Mouse (Mus musculus) right cerebral cortex, postnatal 14 days (tissue): Measurements from ENCODE around the gene Pcsk7.

Experiments used
- DNase-seq: peaks from one replicate; pipeline ENCODE4 v3.0.0; 2022

Pcsk7 gene

GRCm38 (mm10) chr9:45939794-45940193 is 33.5 kb downstream of the Pcsk7 start:
- no peak for DNase-seq

DNA sequence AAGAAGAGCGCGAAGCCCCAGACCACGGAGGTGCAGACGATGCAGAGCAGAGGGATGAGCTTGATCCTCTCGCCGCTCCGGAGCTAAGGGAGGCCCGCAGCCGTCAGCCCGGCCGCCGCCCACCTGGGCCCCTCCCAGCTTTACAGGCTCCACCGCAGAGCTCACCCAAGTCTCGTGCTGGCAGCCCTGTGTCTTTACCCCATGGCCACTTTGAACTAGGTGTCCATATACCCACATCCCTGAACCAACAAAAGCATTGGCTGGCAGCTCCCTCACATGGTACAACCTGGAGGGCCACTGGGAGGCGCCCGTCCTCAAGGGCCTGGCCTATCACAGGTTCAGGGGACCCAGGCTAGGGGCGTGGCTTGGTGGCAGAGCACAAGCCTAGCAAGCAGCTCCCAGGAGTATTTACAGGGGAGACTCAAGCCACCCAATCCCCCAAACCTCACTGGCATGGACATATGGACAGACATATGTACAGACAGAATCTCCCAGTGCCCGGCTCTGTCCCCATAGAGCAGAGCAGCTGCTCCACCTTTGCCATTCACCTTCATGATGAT is 35.1 kb downstream of the Pcsk7 start:
- no peak for DNase-seq

GRCm38 (mm10) chr9:45942464-45942863 is 36.2 kb downstream of the Pcsk7 start:
- DNase-seq: no peak

DNA sequence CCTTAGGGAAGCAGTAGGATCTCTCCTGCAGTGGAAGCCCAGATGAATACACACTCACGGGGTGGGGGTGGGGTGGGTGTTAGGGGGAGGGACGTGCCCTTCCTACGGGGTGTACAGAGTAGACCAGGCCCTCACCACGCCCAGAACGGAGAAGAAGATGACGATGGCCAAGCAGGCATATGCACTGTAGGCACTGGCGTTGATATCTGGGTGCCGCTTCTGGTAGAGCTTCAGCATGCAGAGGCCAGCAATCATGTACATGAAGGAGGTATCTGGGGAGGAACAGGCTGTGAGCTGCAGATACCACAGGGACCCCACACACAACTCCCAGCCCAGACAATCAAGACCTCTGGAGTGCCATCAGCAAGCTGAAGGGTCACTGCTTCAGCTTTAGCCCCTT is 36.6 kb downstream of the Pcsk7 start:
- no peak for DNase-seq

- DNase-seq: no peak
These were observed 37.6 kb downstream of the Pcsk7 start for GRCm38 (mm10) chr9:45943628-45944505.

- DNase-seq: no peak
These were observed 38.5 kb downstream of the Pcsk7 start for GRCm38 (mm10) chr9:45944506-45945400.

DNA sequence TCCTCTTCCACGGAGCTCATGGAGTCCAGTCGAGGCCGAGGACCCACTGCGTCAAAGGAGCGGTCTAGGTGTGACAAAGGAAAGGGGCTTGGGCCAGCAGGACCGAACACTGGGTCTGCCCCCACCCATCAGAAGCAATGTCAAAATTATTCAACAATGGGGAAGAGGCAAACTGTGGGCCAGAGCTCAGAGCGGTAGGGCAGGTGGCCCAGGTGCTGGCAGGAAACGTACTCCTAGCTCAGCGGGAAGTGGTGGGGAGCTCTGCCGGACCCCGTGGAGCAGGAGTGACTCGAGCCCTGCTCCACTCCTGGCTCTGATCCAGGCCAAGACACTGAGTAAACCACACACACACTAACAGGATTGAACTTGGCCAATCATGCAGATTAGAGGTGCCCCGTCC is 39.4 kb downstream of the Pcsk7 start:
- DNase-seq: no peak

- no peak for DNase-seq
These were observed 40.0 kb downstream of the Pcsk7 start for GRCm38 (mm10) chr9:45946182-45946871.

- no peak for DNase-seq
These were observed 40.5 kb downstream of the Pcsk7 start for GRCm38 (mm10) chr9:45946872-45947183.

DNA sequence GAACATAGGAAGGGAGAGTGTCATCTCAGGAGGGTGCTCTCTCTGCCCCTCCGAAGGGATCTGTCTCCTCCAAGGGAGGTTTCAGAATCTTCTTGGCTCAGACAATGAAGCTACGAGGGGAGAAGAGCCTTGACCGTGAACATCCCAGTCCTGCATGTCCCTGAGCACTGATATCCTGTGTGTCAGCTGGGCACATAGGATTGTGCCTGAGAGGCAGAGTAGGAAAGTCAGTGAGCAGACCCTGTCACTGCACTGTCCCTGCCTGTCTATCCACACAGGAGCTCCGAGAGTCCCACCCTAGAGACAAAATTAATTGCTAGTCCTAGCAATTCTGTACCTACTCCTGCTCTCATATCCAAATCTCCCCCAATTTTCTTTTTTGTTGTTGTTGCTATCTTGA is 45.8 kb downstream of the Pcsk7 start:
- DNase-seq: no peak

- no peak for DNase-seq
These were observed 46.6 kb downstream of the Pcsk7 start for GRCm38 (mm10) chr9:45952890-45953289.

- no peak for DNase-seq
These were observed 47.4 kb downstream of the Pcsk7 start for GRCm38 (mm10) chr9:45953511-45954293.

DNA sequence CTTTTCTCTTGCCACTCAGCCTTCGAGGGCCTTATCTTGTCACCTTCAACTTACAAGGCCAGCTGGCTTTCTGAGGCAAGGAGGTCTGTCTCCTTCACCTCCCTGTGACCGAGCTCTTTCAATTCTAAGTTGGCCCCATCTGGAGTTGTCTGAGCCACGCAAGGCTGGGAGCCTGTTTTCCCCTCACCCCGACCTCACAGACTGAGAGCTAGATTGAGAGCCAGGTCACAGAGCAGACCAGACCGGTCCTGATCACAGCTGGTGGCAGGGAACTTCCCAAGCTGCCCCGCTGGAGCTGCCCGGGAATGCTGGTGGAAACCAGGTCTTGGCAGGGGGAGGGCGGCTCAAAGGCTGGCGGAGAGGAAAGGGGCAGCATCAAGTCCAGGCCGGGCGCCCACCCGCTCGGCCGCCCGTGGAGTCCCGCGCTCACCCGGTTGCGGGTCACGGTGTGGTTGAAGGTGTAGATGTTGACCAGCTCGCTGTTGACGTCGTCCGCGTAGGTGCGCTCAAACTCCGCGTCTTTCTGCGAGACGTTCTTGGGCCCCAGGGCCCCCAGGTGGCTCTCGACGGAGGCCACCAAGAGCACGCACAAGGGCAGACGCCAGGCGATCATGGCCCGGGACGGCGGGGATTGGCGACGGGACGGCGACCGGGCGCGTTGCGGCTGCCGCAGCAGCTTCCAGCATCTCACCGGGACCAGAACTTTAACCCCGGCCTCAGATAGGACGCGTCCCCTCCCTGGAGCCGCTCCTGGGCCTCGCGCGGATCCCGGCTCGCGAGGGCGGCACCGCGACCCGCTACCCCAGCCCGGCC is 48.2 kb downstream of the Pcsk7 start:
- DNase-seq: peak; percentile 45

- peak; percentile 88 for DNase-seq
These were observed 49.0 kb downstream of the Pcsk7 start, which contains the start of gene Sidt2 for GRCm38 (mm10) chr9:45955107-45955963. Sidt2 (minus strand) TSS chr9:45955258.

DNA sequence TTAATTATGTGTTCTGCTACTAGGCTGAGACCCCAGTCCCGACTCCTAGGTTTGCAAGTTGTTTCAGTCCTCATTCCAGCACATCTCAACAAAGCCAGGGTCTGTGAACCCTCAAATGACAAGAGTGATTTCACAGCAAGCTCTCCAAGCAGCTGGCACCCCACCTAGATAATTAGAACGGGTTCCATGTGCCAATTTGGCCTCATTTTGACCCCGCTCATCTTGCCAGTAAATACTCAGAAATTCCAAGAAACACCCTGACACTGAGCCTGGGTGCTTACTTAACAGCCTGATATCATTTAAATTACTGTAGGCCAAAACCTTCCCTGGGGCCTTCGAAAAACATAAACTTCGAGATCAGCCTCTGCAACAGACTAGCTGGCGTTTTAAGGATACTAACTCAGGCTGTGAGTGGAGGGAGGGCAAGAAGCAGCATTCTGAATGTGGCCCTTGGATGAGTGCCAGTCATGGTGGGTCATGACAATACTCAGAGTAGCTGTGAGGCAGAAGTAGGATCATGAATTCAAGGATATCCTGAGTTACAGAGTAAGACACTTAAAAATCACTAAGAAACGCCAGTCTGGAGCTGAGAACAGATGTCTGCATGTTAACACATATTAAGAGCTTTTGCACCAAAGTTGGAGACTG is 51.9 kb downstream of the Pcsk7 start:
- no peak for DNase-seq

DNA sequence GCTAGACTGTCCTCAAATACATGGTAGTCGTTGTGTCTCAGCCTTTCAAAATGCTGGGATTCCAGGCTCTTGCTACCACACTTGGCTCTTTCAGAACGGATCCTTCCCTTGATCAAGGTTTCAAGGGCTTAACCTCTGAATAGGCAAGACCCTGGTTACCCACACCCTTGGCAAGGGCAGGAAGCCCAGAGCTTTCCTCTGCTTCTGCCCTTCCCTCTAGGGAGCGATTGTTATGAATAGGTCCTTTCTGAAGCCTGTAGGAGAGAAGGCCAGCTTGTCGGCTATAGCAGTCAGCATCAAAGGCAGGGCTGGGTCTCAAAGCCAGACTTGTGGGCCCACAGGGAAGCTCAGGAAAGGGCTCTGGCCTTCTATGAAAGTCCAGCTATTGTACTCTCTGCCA is 52.6 kb downstream of the Pcsk7 start:
- no peak for DNase-seq

DNA sequence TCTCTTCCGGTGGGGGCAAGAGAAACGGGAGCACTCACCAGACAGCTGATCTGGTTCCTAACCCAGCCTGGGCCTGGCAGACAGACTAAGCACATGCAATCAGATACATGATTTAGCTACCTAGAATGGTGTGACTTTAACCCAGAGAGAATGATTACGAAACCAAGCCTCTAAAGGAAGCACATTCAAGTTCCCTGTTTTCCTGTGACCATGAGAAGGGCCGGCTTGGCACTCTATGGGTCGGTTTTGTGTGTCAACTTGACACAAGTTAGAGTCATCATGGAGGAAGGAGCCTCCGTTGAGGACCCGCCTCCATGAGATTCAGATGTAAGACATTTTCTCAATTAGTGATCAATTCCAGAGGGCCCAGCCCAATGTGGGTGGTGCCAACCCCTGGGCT is 53.4 kb downstream of the Pcsk7 start:
- DNase-seq: no peak

DNA sequence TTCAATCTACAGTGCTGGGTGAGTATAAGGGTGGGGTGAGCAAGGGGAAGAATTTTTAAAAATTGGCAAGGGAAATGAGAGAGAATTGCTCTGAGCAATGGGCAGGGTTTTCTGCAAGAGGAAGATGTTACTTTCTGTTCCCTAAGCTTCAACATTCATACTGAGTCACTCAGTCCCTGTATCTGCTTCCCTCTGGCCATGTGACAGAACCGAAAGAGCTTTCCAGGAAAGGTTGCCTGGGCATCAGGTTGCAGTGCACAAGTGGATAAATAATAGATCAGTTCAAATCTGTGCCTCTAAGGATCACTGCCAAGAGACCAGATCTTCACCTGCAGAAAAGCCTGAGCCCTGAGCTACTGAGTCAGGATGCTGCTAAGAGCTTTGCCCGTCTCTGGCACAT is 55.6 kb downstream of the Pcsk7 start:
- no peak for DNase-seq

GRCm38 (mm10) chr9:45963577-45963976 is 57.3 kb downstream of the Pcsk7 start:
- no peak for DNase-seq

- DNase-seq: no peak
These were observed 70.6 kb downstream of the Pcsk7 start for GRCm38 (mm10) chr9:45976884-45977283.
